Mouse (Mus musculus) lung, adult 2 months (tissue): ENCODE data around the gene Snapc1.

Experiments used
- CTCF ChIP-seq: fragments of 200-500 bp; IDR thresholded peaks from 2 replicates; pipeline ENCODE4 v1.5.1; 2011; ENCODE audit warnings: mild to moderate bottlenecking, low read length, control low read depth; ENCODE audit not compliant: insufficient read depth
- POLR2A ChIP-seq: fragments of 200-500 bp; IDR thresholded peaks from 2 replicates; pipeline ENCODE4 v1.6.1; 2011; ENCODE audit warnings: low read depth, mild to moderate bottlenecking, control low read depth, low read length, borderline replicate concordance; ENCODE audit errors: extremely low read depth

- TF ChIP-seq CTCF (no peak), POLR2A (no peak)
Observed at GRCm38 (mm10) chr12:73978144-73978543, 13.9 kb downstream of the Snapc1 start.
